Mouse (Mus musculus): Measurements from ENCODE around the gene Fktn. TPM values are rescaled to one million over a fixed set of nuclear protein-coding genes. Genes with fewer than 3 reads are reported as not detected.

The Fktn gene
- polyA plus RNA-seq, 1 experiment from 2014 or later = 29.5 TPM

- H3K27me3 ChIP-seq = peaks cover 41% of the 10 kb centered on the region
- no peak for ATAC-seq (ENCODE audit: low FRiP score, low read depth)
- peaks cover 13% of the 10 kb centered on the region; the same call in 1 of the 2 replicates for H3K36me3 ChIP-seq
- H3K4me1 ChIP-seq = peaks cover 24% of the 10 kb centered on the region
- peak overlapping the region; percentile 34 for H3K4me3 ChIP-seq
- no peak overlapping the region; the same call in 1 of the 2 replicates for H3K27ac ChIP-seq (replicated peaks)
- peak overlapping the region; percentile 43 for H3K4me2 ChIP-seq (replicated peaks)
- WGBS = 17% methylated on average over 4 of the region's 4 CpGs
- H3K9ac ChIP-seq (replicated peaks) = no peak overlapping the region
- H3K9me3 ChIP-seq = peaks cover under 1% of the 10 kb centered on the region; the same call in 1 of the 2 replicates
Measured at GRCm38 (mm10) chr4:53781396-53781795, 67.6 kb downstream of the Fktn start.

- Histone ChIP-seq H3K27ac (replicated peaks) (peak overlapping the region; percentile 75), H3K4me3 (peak overlapping the region; percentile 31), H3K36me3 (peaks cover 17% of the 10 kb centered on the region; the same call in 1 of the 2 replicates), H3K9ac (replicated peaks) (peak overlapping the region; percentile 46), H3K9me3 (no peaks in the 10 kb centered on the region), H3K27me3 (peaks cover 31% of the 10 kb centered on the region), H3K4me2 (replicated peaks) (peak overlapping the region; percentile 41), H3K4me1 (peaks cover 26% of the 10 kb centered on the region)
- WGBS = 3% methylated on average over 14 of the region's 14 CpGs
- ATAC-seq (ENCODE audit: low FRiP score, low read depth) = peak; percentile 70
Measured at GRCm38 (mm10) chr4:53782216-53783070, 68.6 kb downstream of the Fktn start.

- H3K27me3 ChIP-seq = peaks cover 13% of the 10 kb centered on the region; the same call in 1 of the 2 replicates
- peak overlapping the region; percentile 26 for H3K4me2 ChIP-seq (replicated peaks)
Measured at GRCm38 (mm10) chr4:53785746-53786398, 72.1 kb downstream of the Fktn start.

GRCm38 (mm10) chr4:53786851-53787250 is 73.1 kb downstream of the Fktn start:
- peaks cover 18% of the 10 kb centered on the region; the same call in 1 of the 2 replicates for H3K36me3 ChIP-seq
- peaks cover 13% of the 10 kb centered on the region; the same call in 1 of the 2 replicates for H3K27me3 ChIP-seq
- H3K9me3 ChIP-seq = no peaks in the 10 kb centered on the region
- no peak overlapping the region for H3K4me3 ChIP-seq
- H3K4me1 ChIP-seq = peaks cover 15% of the 10 kb centered on the region
- peak overlapping the region; percentile 26; the same call in 1 of the 2 replicates for H3K4me2 ChIP-seq (replicated peaks)
- H3K27ac ChIP-seq (replicated peaks) = no peak overlapping the region
- ATAC-seq (ENCODE audit: low FRiP score, low read depth) = no peak
- H3K9ac ChIP-seq (replicated peaks) = no peak overlapping the region
- 61% methylated on average over 5 of the region's 5 CpGs for WGBS

More at GRCm38 (mm10) chr4:53785746-53786398, 72.1 kb downstream of the Fktn start:
- Histone ChIP-seq H3K27ac (replicated peaks) (no peak overlapping the region), H3K9me3 (no peaks in the 10 kb centered on the region), H3K4me3 (no peak overlapping the region), H3K9ac (replicated peaks) (no peak overlapping the region), H3K4me1 (peaks cover 15% of the 10 kb centered on the region), H3K36me3 (peaks cover 18% of the 10 kb centered on the region; the same call in 1 of the 2 replicates)
- 82% methylated on average over 15 of the region's 15 CpGs for WGBS
- no peak for ATAC-seq (ENCODE audit: low FRiP score, low read depth)

GRCm38 (mm10) chr4:53789346-53789745 is 75.5 kb downstream of the Fktn start:
- Histone ChIP-seq H3K36me3 (peaks cover 18% of the 10 kb centered on the region; the same call in 1 of the 2 replicates), H3K9me3 (no peaks in the 10 kb centered on the region)
- ATAC-seq (ENCODE audit: low FRiP score, low read depth) = no peak

GRCm38 (mm10) chr4:53794257-53794966 is 80.6 kb downstream of the Fktn start:
- Histone ChIP-seq H3K4me1 (peaks cover 33% of the 10 kb centered on the region), H3K27ac (replicated peaks) (no peak overlapping the region), H3K36me3 (no peaks in the 10 kb centered on the region), H3K9ac (replicated peaks) (no peak overlapping the region), H3K27me3 (no peaks in the 10 kb centered on the region), H3K9me3 (no peaks in the 10 kb centered on the region), H3K4me2 (replicated peaks) (no peak overlapping the region), H3K4me3 (no peak overlapping the region)
- 88% methylated on average over 5 of the region's 5 CpGs for WGBS
- no peak for ATAC-seq (ENCODE audit: low FRiP score, low read depth)

More at GRCm38 (mm10) chr4:53789346-53789745, 75.5 kb downstream of the Fktn start:
- Histone ChIP-seq H3K4me2 (replicated peaks) (no peak overlapping the region), H3K4me3 (no peak overlapping the region), H3K27me3 (peaks cover 12% of the 10 kb centered on the region; the same call in 1 of the 2 replicates), H3K9ac (replicated peaks) (no peak overlapping the region), H3K27ac (replicated peaks) (no peak overlapping the region), H3K4me1 (peaks cover 2% of the 10 kb centered on the region; the same call in 1 of the 2 replicates)
- 3% methylated on average over 4 of the region's 4 CpGs for WGBS

- Histone ChIP-seq H3K36me3 (no peaks in the 10 kb centered on the region), H3K9ac (replicated peaks) (no peak overlapping the region), H3K9me3 (no peaks in the 10 kb centered on the region), H3K4me1 (peaks cover 40% of the 10 kb centered on the region), H3K4me3 (no peak overlapping the region), H3K27ac (replicated peaks) (peak overlapping the region; percentile 88), H3K4me2 (replicated peaks) (no peak overlapping the region), H3K27me3 (no peaks in the 10 kb centered on the region)
- no peak for ATAC-seq (ENCODE audit: low FRiP score, low read depth)
- 16% methylated on average over 2 of the region's 2 CpGs for WGBS
Measured at GRCm38 (mm10) chr4:53795086-53795485, 81.3 kb downstream of the Fktn start.

GRCm38 (mm10) chr4:53795706-53796105 is 81.9 kb downstream of the Fktn start:
- Histone ChIP-seq H3K9me3 (no peaks in the 10 kb centered on the region), H3K36me3 (no peaks in the 10 kb centered on the region), H3K4me2 (replicated peaks) (no peak overlapping the region), H3K4me1 (peaks cover 43% of the 10 kb centered on the region), H3K27ac (replicated peaks) (peak overlapping the region; percentile 88), H3K9ac (replicated peaks) (no peak overlapping the region), H3K4me3 (no peak overlapping the region), H3K27me3 (no peaks in the 10 kb centered on the region)
- 77% methylated on average over 2 of the region's 2 CpGs for WGBS
- no peak for ATAC-seq (ENCODE audit: low FRiP score, low read depth)

- no peaks in the 10 kb centered on the region for H3K27me3 ChIP-seq
- no peak overlapping the region; the same call in 1 of the 2 replicates for H3K4me3 ChIP-seq
- 3% methylated on average over 18 of the region's 18 CpGs for WGBS
- H3K9me3 ChIP-seq = no peaks in the 10 kb centered on the region
- H3K4me1 ChIP-seq = peaks cover 43% of the 10 kb centered on the region
- H3K36me3 ChIP-seq = no peaks in the 10 kb centered on the region
- H3K4me2 ChIP-seq (replicated peaks) = peak overlapping the region; percentile 43
- peak overlapping the region; percentile 88 for H3K27ac ChIP-seq (replicated peaks)
- ATAC-seq (ENCODE audit: low FRiP score, low read depth) = peak; percentile 99
- H3K9ac ChIP-seq (replicated peaks) = no peak overlapping the region
Measured at GRCm38 (mm10) chr4:53796865-53797772, 83.3 kb downstream of the Fktn start.

- H3K4me1 ChIP-seq = peaks cover 43% of the 10 kb centered on the region
Measured at GRCm38 (mm10) chr4:53798896-53799676, 85.3 kb downstream of the Fktn start.

More at GRCm38 (mm10) chr4:53798896-53799676, 85.3 kb downstream of the Fktn start:
- Histone ChIP-seq H3K9ac (replicated peaks) (no peak overlapping the region), H3K27me3 (no peaks in the 10 kb centered on the region), H3K9me3 (no peaks in the 10 kb centered on the region), H3K4me3 (no peak overlapping the region), H3K4me2 (replicated peaks) (no peak overlapping the region), H3K36me3 (no peaks in the 10 kb centered on the region), H3K27ac (replicated peaks) (no peak overlapping the region)
- 34% methylated on average over 7 of the region's 7 CpGs for WGBS
- no peak for ATAC-seq (ENCODE audit: low FRiP score, low read depth)
